Mouse (Mus musculus) bone marrow macrophage, adult 2 months (primary cell): ENCODE results near the gene Yaf2.
A peak's percentile ranks its signal among the peaks of the same experiment; 100 is the strongest.

ENCODE experiments used
- CTCF ChIP-seq: IDR thresholded peaks from 2 replicates; pipeline ENCODE4 v1.5.1; 2012; ENCODE audit warnings: low read depth, mild to moderate bottlenecking, low read length, moderate library complexity
- POLR2A ChIP-seq: IDR thresholded peaks from 2 replicates; pipeline ENCODE4 v1.6.1; 2012; ENCODE audit warnings: mild to moderate bottlenecking, low read depth, low read length, borderline replicate concordance

- 0 out of 2 replicates have a peak, but pooled peaks have one; percentile 9 for TF ChIP-seq CTCF
- no peak for TF ChIP-seq POLR2A
Observed at GRCm38 (mm10) chr15:93336925-93337761, at the start of gene Yaf2.
